ENCODE assay signal across 1 mouse cellular context in the genomic region with DNA sequence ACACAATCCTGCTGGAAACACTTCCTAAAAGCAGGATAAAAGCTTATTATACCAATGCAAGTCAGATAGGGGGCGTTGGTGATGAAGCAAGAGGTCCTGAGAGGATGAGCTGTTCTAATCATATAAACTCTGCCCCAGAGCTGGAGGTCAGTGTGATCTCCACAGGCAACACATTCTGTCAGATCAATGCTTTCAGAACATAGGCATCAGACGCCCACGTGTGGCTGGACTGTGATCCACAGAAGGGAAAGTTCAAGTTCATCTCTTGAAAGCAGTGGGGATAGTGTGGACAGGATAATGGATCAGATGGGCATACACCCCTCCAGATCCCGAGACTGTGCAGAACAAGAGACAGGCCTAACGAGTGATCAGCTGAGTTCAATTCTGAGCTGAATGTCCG.
TF ChIP-seq lines count a peak whose summit lies in the region.

No protein-coding gene starts in this region.

TF ChIP-seq in CH12.LX, 34 proteins besides CTCF, POLR2A, EP300 and RAD21:
- TF ChIP-seq SMC3 (IDR thresholded peaks at IDR 0.05; ENCODE audit: low read depth, low read length) (peak; percentile 25; the same call in 1 of the 2 replicates), JUN (IDR thresholded peaks at IDR 0.05; ENCODE audit: insufficient read depth, low read depth, low read length) (no peak), TBP (conservative IDR thresholded peaks at IDR 0.05; ENCODE audit: low read depth, low read length) (no peak)
